Comparison of ENCODE assay signal across 26 mouse cellular contexts in genomic region chr17:61248411-61248810, GRCm38 (mm10).
"Had no signal": no experiment of that assay in that cellular context is flagged by ENCODE, and none has a peak within 500 bp of the region (broad histone marks: within the 10 kb centered on the region; RNA-seq: fewer than 3 reads in every experiment).

No protein-coding gene starts in this region.

- H3K4me1 ChIP-seq: heart, embryonic 13.5 days; heart, embryonic 15.5 days; hindbrain, embryonic 13.5 days; hindbrain, embryonic 15.5 days; kidney, embryonic 15.5 days; limb, embryonic 13.5 days; limb, embryonic 15.5 days; liver, embryonic 12.5 days had no signal

- H3K4me2 ChIP-seq: heart, embryonic 11.5 days; heart, embryonic 13.5 days; heart, embryonic 15.5 days; hindbrain, embryonic 13.5 days; hindbrain, embryonic 15.5 days; kidney, embryonic 15.5 days; limb, embryonic 13.5 days; limb, embryonic 15.5 days; liver, embryonic 12.5 days had no signal

- H3K36me3 ChIP-seq: heart, embryonic 13.5 days; heart, embryonic 15.5 days; hindbrain, embryonic 13.5 days; hindbrain, embryonic 15.5 days; kidney, embryonic 15.5 days; limb, embryonic 13.5 days; limb, embryonic 15.5 days; liver, embryonic 12.5 days had no signal

- H3K4me3 ChIP-seq: heart, adult 2 months; heart, embryonic 13.5 days; heart, embryonic 15.5 days; hindbrain, embryonic 13.5 days; hindbrain, embryonic 15.5 days; kidney, embryonic 15.5 days; limb, embryonic 13.5 days; limb, embryonic 15.5 days; liver, embryonic 12.5 days had no signal

- H3K9me3 ChIP-seq: heart, embryonic 13.5 days; heart, embryonic 15.5 days; hindbrain, embryonic 13.5 days; hindbrain, embryonic 15.5 days; kidney, embryonic 15.5 days; limb, embryonic 13.5 days; limb, embryonic 15.5 days; liver, embryonic 12.5 days had no signal

- H3K27ac ChIP-seq: heart, adult 2 months; heart, embryonic 13.5 days; heart, embryonic 15.5 days; hindbrain, embryonic 13.5 days; hindbrain, embryonic 15.5 days; hindbrain, postnatal 0 days; kidney, embryonic 15.5 days; kidney, postnatal 0 days; limb, embryonic 13.5 days; limb, embryonic 15.5 days; liver, embryonic 12.5 days had no signal

- ATAC-seq: hindbrain, postnatal 0 days; intestine, embryonic 16.5 days; liver, embryonic 12.5 days had no signal

- H3K9ac ChIP-seq: heart, embryonic 13.5 days; heart, embryonic 15.5 days; hindbrain, embryonic 13.5 days; hindbrain, embryonic 15.5 days; kidney, embryonic 15.5 days; limb, embryonic 13.5 days; limb, embryonic 15.5 days; liver, embryonic 12.5 days had no signal

- DNase-seq: gastrocnemius, postnatal 14 days; gastrocnemius, postnatal 36 days; heart, adult 11 months; heart, adult 2 months; heart, postnatal 14 days; heart, postnatal 36 days; kidney, adult 11 months; kidney, adult 2 months; kidney, adult 9 months; kidney, postnatal 14 days; kidney, postnatal 36 days; layer of hippocampus, adult 9-11 months; layer of hippocampus, postnatal 36 days; left cerebral cortex, postnatal 4 days had no signal

- H3K27me3 ChIP-seq: heart, embryonic 13.5 days; heart, embryonic 15.5 days; hindbrain, embryonic 13.5 days; hindbrain, embryonic 15.5 days; kidney, embryonic 15.5 days; limb, embryonic 13.5 days; limb, embryonic 15.5 days; liver, embryonic 12.5 days had no signal
